Mouse (Mus musculus): Measurements from ENCODE around the gene Hcn3.

DNA sequence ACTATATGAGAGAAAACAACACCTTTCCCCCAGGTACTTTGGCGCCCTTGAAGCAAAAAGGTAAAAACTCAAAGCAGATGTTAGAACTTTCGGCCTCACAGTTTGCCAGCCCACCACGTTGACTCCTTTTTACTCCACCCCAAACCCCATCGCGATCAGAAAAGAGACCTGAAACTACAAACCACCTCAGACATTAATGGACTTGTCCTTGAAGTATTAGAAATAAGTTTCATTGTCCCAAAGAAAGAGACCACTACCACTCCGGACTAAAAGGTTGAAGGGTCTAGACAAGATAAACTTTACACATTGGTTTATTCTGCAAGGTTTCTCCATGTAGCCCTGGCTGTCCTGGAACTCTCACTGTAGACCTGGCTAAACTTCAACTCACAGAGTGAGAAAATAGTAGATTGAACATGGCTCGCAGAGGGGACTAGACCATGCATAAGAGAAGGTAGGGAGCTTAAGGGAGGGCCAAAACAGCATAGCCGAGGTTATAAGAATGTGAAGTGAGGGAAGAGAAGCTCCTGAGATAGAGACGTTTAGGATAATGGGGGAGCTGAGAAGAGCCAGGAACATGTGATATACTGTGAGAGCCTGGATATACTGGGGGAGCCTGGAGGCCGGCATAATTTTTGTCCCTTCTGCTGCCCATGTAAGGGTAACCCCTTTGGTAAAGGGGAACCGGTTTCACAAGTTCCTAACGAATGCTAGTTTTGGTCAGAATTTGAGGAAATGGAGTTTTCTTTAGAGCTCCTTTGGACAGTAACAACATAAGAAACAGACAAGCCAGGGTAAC, 57.3 kb downstream of the Hcn3 start:
- TF ChIP-seq POLR2A (IDR thresholded peaks at IDR 0.05; ENCODE audit: borderline replicate concordance, extremely low read depth, insufficient read depth, insufficient read length, poor library complexity, severe bottlenecking) (no peak), CTCF (IDR thresholded peaks at IDR 0.05; ENCODE audit: borderline replicate concordance, extremely low read depth, insufficient read depth, insufficient read length) (no peak)
